Mouse (Mus musculus): Measurements from ENCODE around the gene Eloa. TPM values are rescaled to one million over a fixed set of nuclear protein-coding genes. Genes with fewer than 3 reads are reported as not detected.
"Not testable (repeated sequence)": the region's sequence is repeated elsewhere in the genome, so short reads cannot be mapped to it uniquely, and the experiment has no call there.

The Eloa gene
- polyA plus RNA-seq (2012; ENCODE audit: insufficient read depth, insufficient read length, missing spikeins), result 66.0 and 69.3 TPM in 2 replicates

DNA sequence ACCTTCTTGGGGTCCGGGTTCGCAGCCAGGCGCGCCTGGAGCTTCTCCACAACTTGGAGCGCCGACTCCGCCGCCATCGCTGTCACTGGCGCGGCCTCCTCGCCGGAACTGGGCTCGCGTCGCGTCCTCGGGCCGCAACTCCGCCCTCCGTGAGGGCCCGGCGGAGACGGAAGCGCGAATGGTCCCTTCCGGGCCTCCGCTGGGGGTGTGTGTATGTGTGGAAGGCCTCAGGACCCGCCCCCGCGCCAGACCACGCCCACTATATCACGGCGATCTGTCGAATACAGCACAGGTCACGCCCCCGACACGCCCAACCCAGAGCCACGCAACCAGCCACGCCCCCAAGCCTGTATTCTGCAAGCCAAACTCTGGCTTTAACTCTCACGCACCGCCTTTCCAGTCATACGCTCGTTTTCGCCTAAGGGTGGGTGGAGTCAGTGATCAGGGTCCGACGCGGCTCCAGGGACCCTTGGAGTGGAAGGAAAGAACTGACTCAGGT lies at the start of gene Eloa:
Gene Eloa, minus strand, starts transcription at position 215 of the 499 bp plus-strand sequence.
- TF ChIP-seq CTCF (IDR thresholded peaks at IDR 0.05; ENCODE audit: low read depth, low read length) (no peak), POLR2A (IDR thresholded peaks at IDR 0.05; ENCODE audit: borderline replicate concordance, low read depth, low read length) (no peak)
- Histone ChIP-seq H3K4me3 (ENCODE audit: insufficient read depth, low read length) (peak within 1 kb of the TSS; percentile 94), H3K4me1 (ENCODE audit: control insufficient read depth, insufficient read depth, low read length) (peaks cover 12% of the 10 kb centered on the region), H3K27ac (ENCODE audit: insufficient read depth, low read depth, low read length) (peak within 1 kb of the TSS; percentile 77)

DNA sequence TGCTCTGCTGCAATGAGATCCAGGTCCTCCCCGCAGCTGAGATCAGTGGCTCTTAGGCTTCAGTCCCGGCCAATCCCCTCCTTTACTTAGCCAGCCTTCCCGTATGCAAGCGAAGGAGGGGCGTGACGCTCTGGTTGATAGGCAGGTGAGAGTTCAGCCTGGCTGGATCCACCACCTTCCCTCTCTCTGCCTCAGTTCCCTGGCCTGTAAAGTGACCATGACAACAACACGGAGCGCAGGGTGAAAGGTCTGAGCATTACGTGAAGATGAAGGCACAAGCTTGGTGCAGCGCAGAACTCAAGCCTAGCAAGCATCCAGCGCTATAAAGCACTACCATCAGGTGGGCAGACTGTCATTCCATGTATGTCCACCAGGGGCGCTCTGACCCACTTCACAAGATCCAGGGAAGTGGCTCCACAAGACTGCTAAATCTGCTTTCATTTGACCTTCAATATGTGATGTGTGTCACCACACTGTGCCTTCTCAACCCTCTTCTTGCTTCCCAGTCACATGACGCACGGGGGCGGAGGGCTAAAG lies 49.7 kb upstream of the Eloa start:
- Histone ChIP-seq H3K27ac (ENCODE audit: insufficient read depth, low read depth, low read length) (no peak overlapping the region), H3K4me3 (ENCODE audit: insufficient read depth, low read length) (no peak overlapping the region), H3K4me1 (ENCODE audit: control insufficient read depth, insufficient read depth, low read length) (peaks cover 5% of the 10 kb centered on the region; the same call in 1 of the 2 replicates)
- TF ChIP-seq POLR2A (IDR thresholded peaks at IDR 0.05; ENCODE audit: borderline replicate concordance, low read depth, low read length) (no peak), CTCF (IDR thresholded peaks at IDR 0.05; ENCODE audit: low read depth, low read length) (peak; percentile 87)

DNA sequence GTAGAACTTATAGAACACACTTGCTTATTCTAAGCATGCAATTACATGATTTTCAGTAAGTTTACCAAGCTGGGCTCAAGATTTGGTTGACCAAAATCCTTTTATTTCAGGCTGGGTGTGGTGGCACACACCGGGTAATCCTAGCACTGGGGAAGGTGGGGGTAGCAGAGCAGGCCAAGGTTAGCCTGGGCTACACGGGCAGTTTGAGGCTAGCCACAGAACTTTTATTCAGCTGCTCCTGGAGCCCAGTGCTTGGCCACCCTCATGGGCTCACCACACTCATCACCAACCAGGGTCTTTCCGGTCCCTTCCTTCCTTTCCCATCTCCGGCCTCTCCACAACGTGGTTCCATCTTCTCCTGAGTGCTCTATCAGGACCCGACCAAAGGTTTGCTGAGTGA lies 49.0 kb upstream of the Eloa start:
- no peak overlapping the region for H3K27ac ChIP-seq (ENCODE audit: insufficient read depth, low read depth, low read length)
- H3K4me1 ChIP-seq (ENCODE audit: control insufficient read depth, insufficient read depth, low read length), result peaks cover 5% of the 10 kb centered on the region; the same call in 1 of the 2 replicates
- no peak for TF ChIP-seq POLR2A (IDR thresholded peaks at IDR 0.05; ENCODE audit: borderline replicate concordance, low read depth, low read length)
- no peak for TF ChIP-seq CTCF (IDR thresholded peaks at IDR 0.05; ENCODE audit: low read depth, low read length)
- no peak overlapping the region for H3K4me3 ChIP-seq (ENCODE audit: insufficient read depth, low read length)

DNA sequence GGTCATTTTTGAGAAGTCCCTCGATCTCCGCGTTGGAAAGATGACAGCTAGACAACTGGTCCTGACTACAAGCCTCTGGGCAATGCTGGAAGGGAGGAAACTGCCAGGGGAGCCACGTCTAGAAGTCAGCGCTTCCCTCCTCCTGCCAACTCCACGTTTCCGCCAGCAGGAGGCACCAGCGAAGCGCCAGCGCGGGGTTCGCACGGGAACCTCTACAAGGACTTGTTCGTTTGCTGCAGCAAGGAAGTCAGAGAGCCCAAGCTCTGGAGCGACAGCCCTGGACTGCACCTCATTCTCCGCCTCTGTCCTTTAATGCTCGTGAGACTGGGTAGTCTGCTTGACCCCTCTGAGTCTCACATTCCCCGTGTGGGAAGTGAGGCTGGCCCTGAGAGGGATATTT lies 48.4 kb upstream of the Eloa start:
- Histone ChIP-seq H3K4me1 (ENCODE audit: control insufficient read depth, insufficient read depth, low read length) (peaks cover 5% of the 10 kb centered on the region; the same call in 1 of the 2 replicates), H3K27ac (ENCODE audit: insufficient read depth, low read depth, low read length) (no peak overlapping the region), H3K4me3 (ENCODE audit: insufficient read depth, low read length) (no peak overlapping the region)
- TF ChIP-seq CTCF (IDR thresholded peaks at IDR 0.05; ENCODE audit: low read depth, low read length) (peak; percentile 80; the same call in 1 of the 2 replicates), POLR2A (IDR thresholded peaks at IDR 0.05; ENCODE audit: borderline replicate concordance, low read depth, low read length) (no peak)

DNA sequence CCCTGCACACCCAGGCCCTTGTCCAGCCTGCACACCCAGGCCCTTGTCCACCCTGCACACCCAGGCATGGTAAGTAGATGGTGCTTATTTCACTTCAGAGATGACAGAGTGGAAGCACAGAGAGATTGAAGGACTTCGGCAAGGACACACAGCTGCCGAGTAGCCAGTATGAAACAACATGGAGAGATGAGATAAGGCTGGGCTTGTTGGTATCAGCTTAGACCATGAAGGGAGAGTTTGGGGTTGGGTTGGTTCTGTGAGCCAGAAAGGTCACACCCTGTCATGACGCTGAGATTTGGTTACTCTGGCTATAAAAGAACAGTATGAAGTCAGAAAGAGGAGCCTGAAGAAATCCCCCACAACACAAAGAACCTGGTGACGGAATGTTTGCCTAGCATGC lies 47.8 kb upstream of the Eloa start:
- H3K27ac ChIP-seq (ENCODE audit: insufficient read depth, low read depth, low read length), result no peak overlapping the region
- no peak for TF ChIP-seq CTCF (IDR thresholded peaks at IDR 0.05; ENCODE audit: low read depth, low read length)
- TF ChIP-seq POLR2A (IDR thresholded peaks at IDR 0.05; ENCODE audit: borderline replicate concordance, low read depth, low read length), result no peak

DNA sequence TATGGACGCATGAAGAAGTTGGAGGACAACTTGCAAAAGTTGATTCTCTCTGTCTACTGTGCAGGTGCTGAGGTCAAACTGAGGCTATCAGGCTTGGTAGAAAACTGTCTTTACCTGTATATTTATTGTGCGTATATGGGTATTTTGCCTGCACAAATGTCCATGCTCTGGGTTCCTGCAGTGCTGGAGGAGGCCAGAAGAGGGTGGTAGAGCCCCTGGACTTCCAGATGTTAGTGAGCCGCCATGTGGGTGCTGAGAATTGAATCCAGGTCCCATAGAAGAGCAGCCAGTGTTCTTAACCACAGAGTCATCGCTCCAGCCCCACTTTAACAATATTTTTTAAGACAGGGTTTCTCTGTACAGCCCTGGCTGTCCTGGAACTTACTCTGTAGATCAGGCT lies 41.6 kb upstream of the Eloa start:
- Histone ChIP-seq H3K4me3 (ENCODE audit: insufficient read depth, low read length) (no peak overlapping the region), H3K27ac (ENCODE audit: insufficient read depth, low read depth, low read length) (no peak overlapping the region), H3K4me1 (ENCODE audit: control insufficient read depth, insufficient read depth, low read length) (no peaks in the 10 kb centered on the region)
- TF ChIP-seq POLR2A (IDR thresholded peaks at IDR 0.05; ENCODE audit: borderline replicate concordance, low read depth, low read length), result no peak
- no peak for TF ChIP-seq CTCF (IDR thresholded peaks at IDR 0.05; ENCODE audit: low read depth, low read length)

More for the DNA sequence above, 47.8 kb upstream of the Eloa start:
- peaks cover 5% of the 10 kb centered on the region; the same call in 1 of the 2 replicates for H3K4me1 ChIP-seq (ENCODE audit: control insufficient read depth, insufficient read depth, low read length)
- H3K4me3 ChIP-seq (ENCODE audit: insufficient read depth, low read length), result no peak overlapping the region

DNA sequence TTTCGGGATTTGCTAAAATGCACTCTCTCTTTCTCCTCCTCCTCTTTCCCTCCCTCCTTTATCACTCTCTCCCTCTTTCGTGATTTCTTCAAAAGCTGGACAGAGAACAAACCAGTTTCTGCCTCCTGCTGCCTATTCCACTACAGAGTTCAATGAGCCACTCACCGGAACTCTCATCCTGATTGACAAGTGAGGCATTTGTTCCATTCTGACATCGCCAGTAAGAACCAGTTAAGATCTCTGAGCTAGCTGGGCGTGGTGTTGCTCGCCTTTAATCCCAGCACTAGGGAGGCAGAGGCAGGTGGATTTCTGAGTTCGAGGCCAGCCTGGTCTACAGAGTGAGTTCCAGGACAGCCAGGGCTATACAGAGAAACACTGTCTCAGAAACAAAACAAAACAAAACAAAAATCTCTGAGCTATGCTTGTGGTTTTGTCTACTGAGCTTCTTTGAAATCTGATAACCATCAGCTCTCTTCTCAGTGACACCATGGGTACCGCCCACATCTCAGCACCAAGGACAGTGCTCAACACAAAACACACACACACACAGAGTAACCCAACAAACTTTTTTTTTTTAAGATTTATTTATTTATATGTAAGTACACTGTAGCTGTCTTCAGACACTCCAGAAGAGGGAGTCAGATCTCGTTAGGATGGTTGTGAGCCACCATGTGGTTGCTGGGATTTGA lies 38.4 kb upstream of the Eloa start:
- not testable (repeated sequence) for H3K4me3 ChIP-seq (ENCODE audit: insufficient read depth, low read length)
- peaks cover 12% of the 10 kb centered on the region for H3K4me1 ChIP-seq (ENCODE audit: control insufficient read depth, insufficient read depth, low read length)

DNA sequence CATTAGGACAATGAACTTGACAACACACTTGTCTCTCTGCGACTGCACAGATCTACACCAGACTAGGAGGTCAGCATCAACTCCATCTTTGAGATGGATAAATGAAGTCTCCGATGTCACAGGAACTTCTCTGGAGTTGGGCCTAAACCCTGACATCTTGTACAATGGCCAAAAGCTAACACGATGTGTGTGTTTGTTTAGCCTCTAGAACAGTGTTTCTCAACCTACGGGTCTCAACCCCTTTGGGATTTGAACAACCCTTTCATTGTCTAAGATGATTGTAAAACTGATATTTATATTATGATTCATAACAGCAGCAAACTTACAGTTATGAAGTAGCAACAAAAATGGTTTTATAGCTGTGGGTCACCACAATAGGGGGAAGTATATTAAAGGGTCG lies 36.4 kb upstream of the Eloa start:
- TF ChIP-seq CTCF (IDR thresholded peaks at IDR 0.05; ENCODE audit: low read depth, low read length) (no peak), POLR2A (IDR thresholded peaks at IDR 0.05; ENCODE audit: borderline replicate concordance, low read depth, low read length) (no peak)
- H3K4me3 ChIP-seq (ENCODE audit: insufficient read depth, low read length), result no peak overlapping the region
- no peak overlapping the region for H3K27ac ChIP-seq (ENCODE audit: insufficient read depth, low read depth, low read length)
- peaks cover 12% of the 10 kb centered on the region for H3K4me1 ChIP-seq (ENCODE audit: control insufficient read depth, insufficient read depth, low read length)

More for the DNA sequence above, 38.4 kb upstream of the Eloa start:
- H3K27ac ChIP-seq (ENCODE audit: insufficient read depth, low read depth, low read length), result not testable (repeated sequence)

DNA sequence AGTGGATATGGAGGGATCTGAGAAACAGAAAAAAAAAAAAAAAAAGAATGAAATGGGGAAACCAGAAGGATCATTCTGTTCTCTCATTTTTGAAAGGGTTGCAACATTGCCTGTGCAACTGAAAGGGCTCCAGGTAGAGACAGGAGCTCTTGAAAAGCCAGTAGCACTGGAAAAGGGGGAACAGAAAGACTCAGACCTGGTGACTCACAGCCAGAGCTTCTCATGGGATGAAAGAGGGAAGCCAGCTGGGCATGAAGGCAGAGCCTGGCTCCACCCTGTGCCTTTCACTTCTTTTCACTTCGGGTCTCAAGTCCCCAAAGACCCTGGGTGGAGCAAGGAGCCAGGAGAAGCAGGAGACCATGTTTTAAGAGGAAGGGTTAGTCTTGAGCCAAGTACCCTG lies 34.5 kb upstream of the Eloa start:
- H3K27ac ChIP-seq (ENCODE audit: insufficient read depth, low read depth, low read length), result no peak overlapping the region
- TF ChIP-seq CTCF (IDR thresholded peaks at IDR 0.05; ENCODE audit: low read depth, low read length), result no peak
- no peak for TF ChIP-seq POLR2A (IDR thresholded peaks at IDR 0.05; ENCODE audit: borderline replicate concordance, low read depth, low read length)
- peaks cover 16% of the 10 kb centered on the region for H3K4me1 ChIP-seq (ENCODE audit: control insufficient read depth, insufficient read depth, low read length)
- no peak overlapping the region for H3K4me3 ChIP-seq (ENCODE audit: insufficient read depth, low read length)

DNA sequence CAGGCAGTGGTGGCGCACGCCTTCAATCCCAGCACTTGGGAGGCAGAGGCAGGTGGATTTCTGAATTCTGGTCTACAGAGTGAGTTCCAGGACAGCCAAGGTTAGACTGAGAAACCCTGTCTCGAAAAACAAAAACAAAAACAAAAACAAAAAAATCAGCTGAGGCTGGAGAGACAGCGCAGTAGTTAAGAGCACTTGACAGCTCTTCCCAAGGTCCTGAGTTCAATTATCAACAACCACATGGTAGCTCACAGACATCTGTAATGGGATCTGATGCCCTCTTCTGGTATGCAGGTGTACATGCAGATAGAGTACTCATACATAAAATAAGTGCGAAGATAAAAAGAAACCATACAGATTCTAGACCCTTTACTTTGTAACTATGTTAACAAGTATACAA lies 32.3 kb upstream of the Eloa start:
- no peak overlapping the region for H3K27ac ChIP-seq (ENCODE audit: insufficient read depth, low read depth, low read length)
- TF ChIP-seq CTCF (IDR thresholded peaks at IDR 0.05; ENCODE audit: low read depth, low read length) (no peak), POLR2A (IDR thresholded peaks at IDR 0.05; ENCODE audit: borderline replicate concordance, low read depth, low read length) (no peak)
- H3K4me1 ChIP-seq (ENCODE audit: control insufficient read depth, insufficient read depth, low read length), result peaks cover 21% of the 10 kb centered on the region
- no peak overlapping the region for H3K4me3 ChIP-seq (ENCODE audit: insufficient read depth, low read length)

All from bone marrow macrophage, adult 2 months (primary cell).